Mouse (Mus musculus) embryonic facial prominence, embryonic 10.5 days (tissue): ENCODE results near the gene Rev1. TPM values are rescaled to one million over a fixed set of nuclear protein-coding genes. Genes with fewer than 3 reads are reported as not detected.
"Not testable (repeated sequence)": the region's sequence is repeated elsewhere in the genome, so short reads cannot be mapped to it uniquely, and the experiment has no call there.

Source experiments
- DNase-seq: peaks from one replicate; pipeline ENCODE4 v3.0.0-alpha.2; 2017; ENCODE audit warnings: low spot score
- H3K27ac ChIP-seq: fragments of 300-500 bp; sonication (generic); replicated peaks from 2 replicates; pipeline ENCODE4 v1.5.1; 2016; ENCODE audit warnings: mild to moderate bottlenecking
- H3K27me3 ChIP-seq: fragments of 300-500 bp; sonication (generic); replicated peaks from 2 replicates; pipeline ENCODE4 v1.6.1; 2016; ENCODE audit warnings: low read depth, mild to moderate bottlenecking; ENCODE audit not compliant: poor library complexity, severe bottlenecking
- H3K36me3 ChIP-seq: fragments of 300-500 bp; sonication (generic); replicated peaks from 2 replicates; pipeline ENCODE4 v1.6.1; 2016; ENCODE audit warnings: mild to moderate bottlenecking, moderate library complexity
- H3K4me1 ChIP-seq: fragments of 300-500 bp; sonication (generic); 2 replicates; pipeline ENCODE4 v1.6.1; 2016
- H3K4me3 ChIP-seq: fragments of 300-500 bp; sonication (generic); 2 replicates; pipeline ENCODE4 v1.5.1; 2016; ENCODE audit warnings: mild to moderate bottlenecking, moderate library complexity
- H3K9me3 ChIP-seq: fragments of 300-500 bp; sonication (generic); 2 replicates; pipeline ENCODE4 v1.6.1; 2016; ENCODE audit warnings: mild to moderate bottlenecking
- WGBS: fragments of 180-500 bp; shearing (Covaris S2); methylation state at CpG from one replicate; pipeline ENCODE4 v1.1.7; 2016; 5-methylcytosine and 5-hydroxymethylcytosine counted together
- polyA plus RNA-seq: library from polyadenylated mRNA; unstranded; fragments of >200 nt; fragmentation: Nextera tagmentation; extraction: Ambion mirVana; gene quantifications from 2 replicates; pipeline ENCODE4 v1.2.1, GENCODE M21; 2016

Gene Rev1
- polyA plus RNA-seq, 1 experiment from 2014 or later, result 34.5 TPM

GRCm38 (mm10) chr1:38127036-38127435 is 2.6 kb downstream of the Rev1 start:
- Histone ChIP-seq H3K4me3 (no peak overlapping the region), H3K27ac (no peak overlapping the region), H3K9me3 (no peaks in the 10 kb centered on the region), H3K4me1 (peaks cover 38% of the 10 kb centered on the region), H3K36me3 (no peaks in the 10 kb centered on the region), H3K27me3 (no peaks in the 10 kb centered on the region)
- no peak for DNase-seq

- Histone ChIP-seq H3K27ac (no peak overlapping the region), H3K9me3 (no peaks in the 10 kb centered on the region), H3K27me3 (no peaks in the 10 kb centered on the region), H3K4me1 (peaks cover 38% of the 10 kb centered on the region), H3K4me3 (no peak overlapping the region), H3K36me3 (no peaks in the 10 kb centered on the region)
- no peak for DNase-seq
- 79% methylated on average over 3 of the region's 3 CpGs for WGBS
Measured at GRCm38 (mm10) chr1:38126426-38126825, 3.2 kb downstream of the Rev1 start.

DNA sequence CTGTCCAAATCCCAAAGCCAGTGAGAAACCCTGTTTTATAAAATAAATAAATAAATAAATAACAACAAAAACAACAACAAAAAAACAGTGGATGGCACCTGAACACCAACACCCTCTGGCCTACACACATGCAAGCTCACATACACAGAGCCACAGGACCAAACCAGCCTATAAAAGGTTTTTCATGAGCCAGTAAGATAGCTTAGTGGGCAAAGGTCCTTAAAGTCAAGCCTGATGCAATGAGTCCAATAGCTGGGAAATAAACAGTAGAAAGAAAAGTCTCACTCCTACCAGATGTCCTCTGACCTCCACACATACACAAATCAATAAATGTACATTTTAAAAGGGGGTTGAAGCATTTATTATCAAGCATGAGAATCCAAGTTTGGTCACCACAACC is 5.3 kb downstream of the Rev1 start:
- DNase-seq, result no peak
- H3K27me3 ChIP-seq, result no peaks in the 10 kb centered on the region
- H3K4me3 ChIP-seq, result no peak overlapping the region
- H3K36me3 ChIP-seq, result no peaks in the 10 kb centered on the region
- no peaks in the 10 kb centered on the region for H3K9me3 ChIP-seq
- no peak overlapping the region for H3K27ac ChIP-seq
- peaks cover 25% of the 10 kb centered on the region for H3K4me1 ChIP-seq

DNA sequence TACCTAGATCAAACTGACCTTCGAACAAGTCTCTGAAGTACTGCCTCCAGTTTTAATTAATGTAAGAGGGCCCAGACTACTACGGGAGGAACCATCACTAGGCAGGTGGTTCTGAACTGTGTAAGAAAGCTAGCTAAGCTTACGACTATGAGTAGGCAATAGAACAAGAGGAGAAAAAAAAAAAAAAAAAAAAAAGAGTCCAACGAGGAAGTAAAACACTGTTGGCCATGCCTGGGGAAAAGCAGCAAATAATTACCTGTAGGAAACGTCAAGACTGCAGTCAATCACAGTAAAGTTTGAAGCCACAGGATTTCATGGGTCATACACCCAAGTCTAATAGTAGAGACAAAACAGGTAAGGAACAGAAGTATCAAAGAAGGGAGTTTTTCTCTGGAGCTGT is 8.7 kb downstream of the Rev1 start:
- no peak overlapping the region for H3K27ac ChIP-seq
- WGBS, result 80% methylated on average over 5 of the region's 5 CpGs
- H3K4me1 ChIP-seq, result no peaks in the 10 kb centered on the region
- peaks cover 11% of the 10 kb centered on the region for H3K36me3 ChIP-seq
- no peak for DNase-seq
- no peak overlapping the region for H3K4me3 ChIP-seq
- no peaks in the 10 kb centered on the region for H3K27me3 ChIP-seq
- no peaks in the 10 kb centered on the region for H3K9me3 ChIP-seq

DNA sequence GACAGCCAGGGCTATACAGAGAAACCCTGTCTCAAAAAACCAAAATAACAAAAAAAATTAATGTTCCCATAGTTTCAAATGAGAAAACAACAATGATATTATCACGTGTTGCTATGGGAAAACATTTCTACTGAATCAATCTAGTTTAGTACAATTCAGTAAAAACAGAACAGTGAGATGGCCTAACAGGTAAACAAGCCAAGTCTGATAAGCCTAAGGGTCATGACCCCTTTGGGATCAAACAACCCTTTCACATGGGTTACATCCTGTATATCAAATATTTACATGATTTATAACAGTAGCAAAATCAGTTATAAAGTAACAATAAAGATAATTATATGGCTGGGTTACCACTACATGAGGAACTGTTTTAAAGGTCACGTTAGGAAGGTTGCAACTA is 11.0 kb downstream of the Rev1 start:
- WGBS, result 89% methylated on average over 2 of the region's 2 CpGs
- no peak for DNase-seq
- H3K27ac ChIP-seq, result no peak overlapping the region
- H3K9me3 ChIP-seq, result no peaks in the 10 kb centered on the region
- H3K4me1 ChIP-seq, result no peaks in the 10 kb centered on the region
- no peak overlapping the region for H3K4me3 ChIP-seq
- H3K36me3 ChIP-seq, result peaks cover 19% of the 10 kb centered on the region
- no peaks in the 10 kb centered on the region for H3K27me3 ChIP-seq

DNA sequence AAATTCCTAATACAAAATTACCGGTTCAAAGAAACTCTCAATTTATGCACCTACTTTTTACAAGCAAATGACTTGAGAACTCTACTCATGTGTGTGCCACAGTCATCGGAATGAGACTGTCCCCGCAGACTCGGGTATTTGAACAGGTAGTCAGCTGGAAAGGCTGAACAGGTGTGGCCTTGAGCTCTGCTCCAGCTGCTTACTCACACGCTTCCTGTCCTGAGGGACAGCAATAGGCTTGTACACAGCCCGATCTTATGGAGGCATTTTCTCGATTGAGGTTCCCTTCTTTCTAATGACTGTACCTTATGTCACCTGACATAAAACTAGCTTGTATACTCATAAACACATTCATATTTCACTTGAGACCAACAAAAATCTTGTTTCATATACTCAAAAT is 19.8 kb downstream of the Rev1 start:
- Histone ChIP-seq H3K4me3 (no peak overlapping the region), H3K27me3 (no peaks in the 10 kb centered on the region), H3K27ac (no peak overlapping the region), H3K4me1 (no peaks in the 10 kb centered on the region), H3K36me3 (peaks cover 31% of the 10 kb centered on the region), H3K9me3 (no peaks in the 10 kb centered on the region)
- no peak for DNase-seq
- WGBS, result 94% methylated on average over 7 of the region's 7 CpGs

DNA sequence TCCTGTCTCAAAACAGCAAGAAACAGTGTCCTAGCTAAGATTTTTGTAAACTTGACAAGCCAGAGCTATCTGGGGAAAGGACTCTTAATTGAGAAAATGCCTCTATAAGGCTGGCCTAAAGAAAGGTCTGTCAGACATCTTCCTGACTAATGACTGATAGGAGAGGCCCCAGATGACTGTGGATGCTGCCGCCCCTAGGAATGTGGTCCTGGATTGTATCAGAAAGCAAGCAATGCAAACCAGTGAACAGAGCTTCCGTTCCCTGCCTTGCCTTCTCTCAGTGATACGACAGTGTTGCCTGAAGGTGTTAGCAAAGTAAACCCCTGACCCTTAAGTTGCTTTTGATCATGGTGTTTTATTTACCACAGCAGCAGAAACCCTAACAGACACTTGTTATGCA is 25.8 kb downstream of the Rev1 start:
- H3K27ac ChIP-seq, result no peak overlapping the region
- DNase-seq, result no peak
- H3K27me3 ChIP-seq, result no peaks in the 10 kb centered on the region
- WGBS, result 64% methylated on average over 3 of the region's 3 CpGs
- H3K9me3 ChIP-seq, result no peaks in the 10 kb centered on the region
- no peaks in the 10 kb centered on the region for H3K4me1 ChIP-seq
- H3K4me3 ChIP-seq, result no peak overlapping the region
- peaks cover 50% of the 10 kb centered on the region for H3K36me3 ChIP-seq

DNA sequence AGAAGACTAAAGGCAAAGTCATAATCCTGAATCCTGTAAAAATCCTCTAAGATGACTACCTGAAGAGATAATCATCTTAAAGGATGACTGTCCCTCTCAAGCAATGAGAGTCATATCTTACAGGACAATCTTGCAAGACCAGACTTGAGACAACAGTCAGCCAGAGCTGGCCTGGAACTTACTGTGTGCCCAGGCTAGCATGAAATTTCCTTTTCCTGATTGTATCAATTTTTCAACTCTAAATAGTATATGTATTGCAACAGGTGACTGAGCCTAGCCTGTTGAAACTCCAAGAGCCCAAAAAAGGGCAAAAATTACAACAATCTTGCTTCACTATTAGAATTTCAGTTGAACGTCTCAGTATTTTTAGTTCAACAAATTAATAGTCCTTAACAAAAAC is 26.4 kb downstream of the Rev1 start:
- Histone ChIP-seq H3K4me3 (no peak overlapping the region), H3K36me3 (peaks cover 56% of the 10 kb centered on the region), H3K27me3 (no peaks in the 10 kb centered on the region), H3K9me3 (no peaks in the 10 kb centered on the region), H3K4me1 (no peaks in the 10 kb centered on the region), H3K27ac (no peak overlapping the region)
- WGBS, result 86% methylated on average over 1 of the region's 1 CpGs
- no peak for DNase-seq

GRCm38 (mm10) chr1:38081316-38081715 is 48.3 kb downstream of the Rev1 start:
- H3K27me3 ChIP-seq, result no peaks in the 10 kb centered on the region
- H3K4me1 ChIP-seq, result no peaks in the 10 kb centered on the region
- DNase-seq, result no peak
- no peaks in the 10 kb centered on the region for H3K9me3 ChIP-seq
- peaks cover 82% of the 10 kb centered on the region for H3K36me3 ChIP-seq
- no peak overlapping the region for H3K27ac ChIP-seq
- H3K4me3 ChIP-seq, result no peak overlapping the region
- WGBS, result 75% methylated on average over 8 of the region's 8 CpGs

GRCm38 (mm10) chr1:38071326-38071725 is 58.3 kb downstream of the Rev1 start:
- DNase-seq, result no peak
- no peak overlapping the region for H3K4me3 ChIP-seq
- no peak overlapping the region for H3K27ac ChIP-seq
- H3K4me1 ChIP-seq, result no peaks in the 10 kb centered on the region
- H3K36me3 ChIP-seq, result peaks cover 92% of the 10 kb centered on the region
- 92% methylated on average over 8 of the region's 8 CpGs for WGBS
- no peaks in the 10 kb centered on the region for H3K9me3 ChIP-seq
- H3K27me3 ChIP-seq, result no peaks in the 10 kb centered on the region

GRCm38 (mm10) chr1:38067276-38067675 is 62.3 kb downstream of the Rev1 start:
- no peak for DNase-seq
- Histone ChIP-seq H3K4me3 (no peak overlapping the region), H3K4me1 (no peaks in the 10 kb centered on the region), H3K36me3 (peaks cover 91% of the 10 kb centered on the region), H3K27me3 (no peaks in the 10 kb centered on the region), H3K9me3 (no peaks in the 10 kb centered on the region; the same call in 1 of the 2 replicates), H3K27ac (no peak overlapping the region)
- 96% methylated on average over 10 of the region's 10 CpGs for WGBS

DNA sequence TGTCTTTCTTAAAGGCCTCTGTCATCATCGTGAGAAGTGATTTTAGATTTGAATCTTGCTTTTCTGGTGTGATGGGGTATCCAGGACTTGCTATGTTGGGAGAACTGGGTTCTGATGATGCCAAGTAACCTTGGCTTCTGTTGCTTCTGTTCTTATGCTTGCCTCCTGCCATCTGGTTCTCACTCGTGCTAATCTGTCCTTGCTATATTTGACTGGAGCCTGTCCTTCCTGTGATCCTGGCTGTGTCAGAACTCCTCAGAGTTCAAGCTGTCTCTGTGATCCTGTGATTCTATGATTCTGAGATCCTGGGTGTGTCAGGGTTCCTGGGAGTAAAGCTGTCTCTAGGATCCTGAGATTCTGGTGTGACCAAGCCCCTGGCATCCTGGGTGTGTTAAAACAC is 67.4 kb downstream of the Rev1 start:
- WGBS, result 92% methylated on average over 2 of the region's 2 CpGs
- peaks cover 92% of the 10 kb centered on the region for H3K36me3 ChIP-seq

GRCm38 (mm10) chr1:38058417-38058816 is 71.2 kb downstream of the Rev1 start:
- Histone ChIP-seq H3K27ac (no peak overlapping the region), H3K4me3 (no peak overlapping the region), H3K36me3 (peaks cover 94% of the 10 kb centered on the region), H3K9me3 (no peaks in the 10 kb centered on the region; the same call in 1 of the 2 replicates), H3K27me3 (no peaks in the 10 kb centered on the region), H3K4me1 (no peaks in the 10 kb centered on the region)
- no peak for DNase-seq
- 85% methylated on average over 6 of the region's 6 CpGs for WGBS

More for the DNA sequence above, 67.4 kb downstream of the Rev1 start:
- DNase-seq, H3K27me3 ChIP-seq, H3K4me1 ChIP-seq, H3K4me3 ChIP-seq, H3K9me3 ChIP-seq, H3K27ac ChIP-seq: not testable (repeated sequence)

- 89% methylated on average over 5 of the region's 5 CpGs for WGBS
- Histone ChIP-seq H3K36me3 (peaks cover 99% of the 10 kb centered on the region), H3K4me1 (no peaks in the 10 kb centered on the region), H3K27ac (no peak overlapping the region), H3K9me3 (no peaks in the 10 kb centered on the region), H3K4me3 (no peak overlapping the region), H3K27me3 (no peaks in the 10 kb centered on the region)
- no peak for DNase-seq
Measured at GRCm38 (mm10) chr1:38055176-38055575, 74.4 kb downstream of the Rev1 start.
